Mouse (Mus musculus) midbrain, embryonic 11.5 days (tissue): ENCODE measurements around the gene Cdon. TPM values are rescaled to one million over a fixed set of nuclear protein-coding genes. Genes with fewer than 3 reads are reported as not detected.
"Not testable (repeated sequence)": the region's sequence is repeated elsewhere in the genome, so short reads cannot be mapped to it uniquely, and the experiment has no call there.

Source experiments
- ATAC-seq: fragments of 200-750 bp; cut with Nextera tagmentation; 2 replicates; pipeline ENCODE4 v1.8.0; 2017; ENCODE audit warnings: moderate TSS enrichment, moderate library complexity; ENCODE audit not compliant: low FRiP score
- DNase-seq: peaks from one replicate; pipeline ENCODE4 v3.0.0; 2015; ENCODE audit warnings: low spot score; ENCODE audit errors: missing footprints
- H3K27ac ChIP-seq: fragments of 300-500 bp; sonication (generic); 2 replicates; pipeline ENCODE4 v1.5.1; 2014; ENCODE audit warnings: low read depth, low read length
- H3K27me3 ChIP-seq: fragments of 300-500 bp; sonication (generic); 2 replicates; pipeline ENCODE4 v1.6.1; 2014; ENCODE audit warnings: mild to moderate bottlenecking, low read length, moderate library complexity, mixed read lengths; ENCODE audit not compliant: control insufficient read depth, insufficient read depth
- H3K36me3 ChIP-seq: fragments of 300-500 bp; sonication (generic); 2 replicates; pipeline ENCODE4 v1.6.1; 2014; ENCODE audit warnings: mild to moderate bottlenecking, low read length, moderate library complexity, mixed read lengths; ENCODE audit not compliant: control insufficient read depth, insufficient read depth
- H3K4me1 ChIP-seq: fragments of 300-500 bp; sonication (generic); 2 replicates; pipeline ENCODE4 v1.6.1; 2014; ENCODE audit warnings: low read length; ENCODE audit not compliant: control insufficient read depth, insufficient read depth
- H3K4me2 ChIP-seq: fragments of 300-500 bp; sonication (generic); 2 replicates; pipeline ENCODE4 v1.6.1; 2014; ENCODE audit warnings: mild to moderate bottlenecking, moderate library complexity
- H3K4me3 ChIP-seq: fragments of 300-500 bp; sonication (generic); 2 replicates; pipeline ENCODE4 v1.5.1; 2014; ENCODE audit warnings: low read depth, low read length
- H3K9ac ChIP-seq: fragments of 300-500 bp; sonication (generic); 2 replicates; pipeline ENCODE4 v1.6.1; 2014; ENCODE audit warnings: low read length
- H3K9me3 ChIP-seq: fragments of 300-500 bp; sonication (generic); 2 replicates; pipeline ENCODE4 v1.6.1; 2016; ENCODE audit warnings: low read length; ENCODE audit not compliant: control insufficient read depth
- WGBS: fragments of 180-500 bp; shearing (Covaris S2); extraction: QIAGEN DNeasy Blood & Tissue Kit; methylation state at CpG from one replicate; pipeline ENCODE4 v1.1.7; 2014; 5-methylcytosine and 5-hydroxymethylcytosine counted together
- polyA plus RNA-seq: library from polyadenylated mRNA; unstranded; fragments of >200 nt; fragmentation: Nextera tagmentation; extraction: Ambion mirVana; gene quantifications from 2 replicates; pipeline ENCODE4 v1.2.1, GENCODE M21; 2014

Cdon gene
- polyA plus RNA-seq, 1 experiment from 2014 or later: 10.1 TPM

DNA sequence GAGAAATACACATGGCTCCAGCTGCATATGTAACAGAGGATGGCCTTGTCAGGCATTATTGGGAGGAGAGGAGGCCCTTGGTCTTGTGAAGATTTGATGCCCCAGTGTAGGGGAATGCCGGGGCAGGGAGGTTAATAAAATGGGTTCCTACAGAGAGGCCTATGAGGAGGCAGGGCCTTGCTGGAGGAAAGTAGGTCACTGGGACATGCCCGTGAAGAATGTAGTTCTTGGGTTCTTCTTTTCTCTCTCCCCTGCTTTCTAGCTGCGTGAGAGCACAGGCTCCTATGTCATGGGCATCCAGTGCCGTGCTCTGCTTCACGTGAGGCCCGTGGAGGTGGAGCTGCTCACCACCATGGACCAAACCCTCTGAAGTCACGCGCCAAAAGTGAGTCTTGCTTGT, 9.5 kb downstream of the Cdon start:
- Histone ChIP-seq H3K9me3 (no peaks in the 10 kb centered on the region), H3K4me2 (no peak overlapping the region), H3K9ac (no peak overlapping the region), H3K4me3 (no peak overlapping the region), H3K4me1 (peaks cover 26% of the 10 kb centered on the region), H3K27ac (no peak overlapping the region), H3K36me3 (no peaks in the 10 kb centered on the region), H3K27me3 (0 out of 2 replicates have a peak, but pooled peaks cover 2% of the 10 kb centered on the region)
- no peak for DNase-seq
- no peak for ATAC-seq
- WGBS: 77% methylated on average over 8 of the region's 8 CpGs

DNA sequence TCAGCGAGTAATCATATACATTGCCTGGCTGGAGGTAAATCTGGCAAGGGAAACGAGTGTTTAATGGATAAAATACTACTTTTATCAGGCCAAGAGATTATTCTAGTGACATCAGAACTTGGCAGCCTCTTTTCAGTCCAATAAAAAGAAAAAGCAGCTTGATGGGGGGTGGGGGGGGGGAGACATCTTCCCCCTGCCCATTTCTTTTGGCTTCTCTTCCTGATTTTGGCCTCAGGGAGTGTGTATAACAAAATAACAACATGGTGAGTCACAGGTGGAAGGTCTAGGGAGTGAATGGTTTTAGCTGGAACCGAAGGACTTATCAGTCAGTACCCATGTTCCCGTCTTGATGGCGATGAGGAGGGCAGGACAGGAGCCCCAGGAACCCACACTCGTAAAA, 10.5 kb downstream of the Cdon start:
- ATAC-seq: no peak
- H3K9ac ChIP-seq: no peak overlapping the region
- H3K4me3 ChIP-seq: no peak overlapping the region
- H3K9me3 ChIP-seq: no peaks in the 10 kb centered on the region
- 0 out of 2 replicates have a peak, but pooled peaks cover 2% of the 10 kb centered on the region for H3K27me3 ChIP-seq
- WGBS: 78% methylated on average over 6 of the region's 6 CpGs
- no peak overlapping the region for H3K27ac ChIP-seq
- DNase-seq: no peak
- peaks cover 26% of the 10 kb centered on the region for H3K4me1 ChIP-seq
- no peaks in the 10 kb centered on the region for H3K36me3 ChIP-seq
- H3K4me2 ChIP-seq: no peak overlapping the region

DNA sequence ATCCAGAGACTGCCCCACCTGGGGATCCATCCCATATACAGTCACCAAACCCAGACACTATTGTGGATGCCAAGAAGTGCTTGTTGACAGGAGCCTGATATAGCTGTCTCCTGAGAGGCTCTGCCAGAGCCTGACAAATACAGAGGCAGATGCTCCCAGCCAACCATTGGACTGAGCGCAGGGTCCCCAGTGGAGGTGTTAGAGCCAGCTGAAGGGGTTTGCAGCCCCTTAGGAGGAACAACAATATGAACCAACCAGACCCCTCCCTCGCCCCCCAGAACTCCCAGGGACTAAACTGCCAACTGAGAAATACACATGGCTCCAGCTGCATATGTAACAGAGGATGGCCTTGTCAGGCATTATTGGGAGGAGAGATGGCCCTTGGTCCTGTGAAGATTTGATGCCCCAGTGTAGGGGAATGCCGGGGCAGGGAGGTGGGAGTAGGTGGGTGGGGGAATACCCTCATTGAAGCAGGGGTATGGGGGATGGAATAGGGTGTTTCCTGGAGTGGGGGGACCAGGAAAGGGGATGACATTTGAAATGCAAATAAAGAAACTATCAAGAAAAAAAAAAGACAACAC, 11.9 kb downstream of the Cdon start:
- not testable (repeated sequence) for H3K9ac ChIP-seq, H3K4me2 ChIP-seq, H3K27ac ChIP-seq, H3K27me3 ChIP-seq, H3K9me3 ChIP-seq, H3K36me3 ChIP-seq, H3K4me3 ChIP-seq, DNase-seq
- H3K4me1 ChIP-seq: peaks cover 24% of the 10 kb centered on the region
- peak; percentile 38; the same call in 1 of the 2 replicates for ATAC-seq
- WGBS: 45% methylated on average over 3 of the region's 3 CpGs

DNA sequence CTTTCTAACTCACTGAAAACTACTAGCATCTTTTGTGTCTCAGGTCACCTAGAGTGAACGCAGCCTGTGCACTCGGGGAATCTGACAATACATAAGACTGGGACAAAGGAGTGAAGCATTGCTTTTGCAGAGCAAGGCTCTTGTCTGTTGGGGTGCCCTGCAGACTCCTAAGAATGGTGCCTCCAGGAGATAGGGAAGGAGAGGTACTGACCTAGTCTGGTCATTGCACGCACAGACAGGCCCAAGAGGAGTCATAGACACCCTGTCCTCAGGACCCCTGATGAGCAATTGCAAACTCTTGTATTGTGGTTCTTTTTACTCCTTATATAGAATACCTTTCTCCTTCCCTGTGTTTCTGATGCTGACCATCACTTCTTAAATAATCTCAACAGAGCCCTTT, 13.4 kb downstream of the Cdon start:
- Histone ChIP-seq H3K27ac (no peak overlapping the region), H3K4me2 (no peak overlapping the region), H3K36me3 (no peaks in the 10 kb centered on the region), H3K4me3 (no peak overlapping the region), H3K4me1 (peaks cover 24% of the 10 kb centered on the region), H3K27me3 (no peaks in the 10 kb centered on the region; the same call in 1 of the 2 replicates), H3K9me3 (no peaks in the 10 kb centered on the region), H3K9ac (no peak overlapping the region)
- DNase-seq (peak; percentile 87), ATAC-seq (no peak)
- WGBS: 10% methylated on average over 3 of the region's 3 CpGs

DNA sequence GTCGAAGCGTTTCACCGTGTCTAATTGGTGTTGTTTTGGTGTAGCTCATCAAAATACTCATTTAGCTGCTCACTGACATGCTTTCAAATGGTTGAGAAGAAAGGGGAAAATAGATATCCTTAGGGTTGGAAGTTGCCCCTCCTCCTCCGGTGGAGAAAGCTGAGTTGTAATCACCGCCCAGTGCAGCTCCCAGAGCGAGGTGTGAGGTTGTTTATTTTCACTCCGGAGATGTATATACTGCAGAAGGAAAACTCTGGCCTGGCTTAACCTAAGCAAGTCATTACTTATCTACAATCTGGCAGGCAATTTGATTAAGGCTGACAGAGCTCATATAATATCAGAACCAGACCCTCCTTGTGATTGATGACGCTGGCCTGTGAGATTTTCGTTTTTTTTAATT, 14.6 kb downstream of the Cdon start:
- Histone ChIP-seq H3K9me3 (no peaks in the 10 kb centered on the region), H3K4me1 (peaks cover 24% of the 10 kb centered on the region), H3K9ac (no peak overlapping the region), H3K36me3 (no peaks in the 10 kb centered on the region), H3K4me3 (no peak overlapping the region), H3K4me2 (no peak overlapping the region), H3K27me3 (no peaks in the 10 kb centered on the region; the same call in 1 of the 2 replicates), H3K27ac (no peak overlapping the region)
- DNase-seq: no peak
- WGBS: 50% methylated on average over 9 of the region's 9 CpGs
- no peak for ATAC-seq

DNA sequence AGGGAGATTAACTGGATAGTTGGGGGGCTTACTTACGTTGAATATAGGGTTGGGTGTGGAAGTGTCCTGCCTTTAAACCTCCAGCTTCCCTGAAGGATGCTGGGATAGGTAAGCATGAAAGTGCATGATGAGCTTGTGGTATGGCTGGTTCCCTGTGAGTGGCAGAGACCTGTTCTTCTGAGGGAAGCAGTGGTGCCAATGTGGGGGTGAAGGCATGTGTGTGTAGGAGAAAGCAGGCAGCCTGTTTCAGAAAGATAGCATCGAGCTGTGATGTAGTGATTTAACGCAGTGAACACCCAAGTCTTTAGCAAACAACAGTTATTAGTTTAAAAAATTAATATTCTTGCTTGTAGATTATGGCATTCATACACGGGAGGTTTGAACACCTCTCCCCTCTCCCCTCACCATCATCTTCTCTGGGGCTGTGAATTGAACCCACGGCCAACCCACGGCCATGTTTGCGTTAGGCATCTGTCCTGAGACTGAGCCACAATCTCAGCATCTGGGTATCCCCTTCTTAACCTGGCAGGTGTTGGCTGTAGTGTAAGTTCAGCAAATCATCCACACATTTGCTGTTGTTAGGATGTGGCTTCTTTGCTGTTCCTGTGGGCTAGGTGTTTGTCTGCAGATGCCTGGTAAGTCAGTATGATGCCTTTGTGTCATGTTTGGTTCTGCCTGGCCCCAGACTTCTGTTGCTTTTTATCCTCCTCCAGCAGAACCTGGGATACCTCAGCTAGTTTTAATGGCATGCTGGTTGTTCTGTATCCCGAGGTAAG, 17.5 kb downstream of the Cdon start:
- H3K4me1 ChIP-seq: peaks cover 32% of the 10 kb centered on the region

DNA sequence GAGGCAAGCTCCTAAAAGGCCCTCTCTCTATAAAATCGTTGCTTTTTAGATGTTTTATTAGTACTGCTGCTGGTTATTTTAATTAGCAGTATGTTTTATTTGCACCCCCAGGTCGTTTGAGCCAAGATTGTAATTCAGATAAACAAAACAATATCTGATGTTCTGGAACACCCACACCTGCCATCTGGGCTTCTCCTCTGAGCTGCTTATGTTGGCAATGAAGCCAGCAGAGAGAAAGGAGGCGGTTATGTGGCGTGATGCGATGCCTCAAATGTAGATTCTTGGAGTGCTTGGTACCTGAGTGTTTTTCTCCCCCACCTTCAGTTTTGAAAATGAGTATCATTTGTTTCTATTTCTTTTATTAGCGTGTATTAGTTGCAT, 18.1 kb downstream of the Cdon start:
- WGBS: 83% methylated on average over 6 of the region's 6 CpGs
- no peak overlapping the region for H3K4me2 ChIP-seq

More for the DNA sequence above, 17.5 kb downstream of the Cdon start:
- no peaks in the 10 kb centered on the region; the same call in 1 of the 2 replicates for H3K27me3 ChIP-seq
- H3K9ac ChIP-seq: no peak overlapping the region
- no peak overlapping the region for H3K27ac ChIP-seq
- DNase-seq: no peak
- ATAC-seq: no peak
- H3K4me2 ChIP-seq: no peak overlapping the region
- no peaks in the 10 kb centered on the region for H3K36me3 ChIP-seq
- no peak overlapping the region for H3K4me3 ChIP-seq
- 87% methylated on average over 8 of the region's 8 CpGs for WGBS
- no peaks in the 10 kb centered on the region for H3K9me3 ChIP-seq

DNA sequence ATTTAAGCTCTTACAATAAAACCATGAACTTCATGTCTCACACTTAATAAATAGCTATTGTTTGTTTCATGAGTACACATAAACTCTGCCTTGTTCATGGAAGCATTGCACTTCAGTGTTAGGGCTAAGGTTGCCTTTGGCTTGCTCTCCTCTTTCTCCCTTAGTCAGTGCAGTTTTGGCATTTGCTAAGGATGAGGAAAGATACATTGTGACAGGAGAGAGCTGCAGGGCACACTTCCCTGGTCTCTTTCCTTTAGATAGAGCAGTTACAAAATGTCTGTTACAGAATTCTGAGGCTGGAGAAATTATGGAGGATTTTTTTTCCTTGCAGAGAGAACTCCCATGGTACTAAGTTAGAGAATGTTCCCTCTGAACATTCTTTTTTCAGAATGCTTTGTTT, 18.8 kb downstream of the Cdon start:
- no peaks in the 10 kb centered on the region for H3K36me3 ChIP-seq
- H3K27me3 ChIP-seq: peaks cover under 1% of the 10 kb centered on the region
- DNase-seq (no peak), ATAC-seq (no peak)
- H3K4me1 ChIP-seq: peaks cover 27% of the 10 kb centered on the region
- H3K9me3 ChIP-seq: no peaks in the 10 kb centered on the region
- H3K4me3 ChIP-seq: no peak overlapping the region
- no peak overlapping the region for H3K4me2 ChIP-seq
- H3K27ac ChIP-seq: no peak overlapping the region
- no peak overlapping the region for H3K9ac ChIP-seq

More for the DNA sequence above, 18.1 kb downstream of the Cdon start:
- H3K27ac ChIP-seq: no peak overlapping the region
- H3K9me3 ChIP-seq: no peaks in the 10 kb centered on the region
- no peaks in the 10 kb centered on the region for H3K36me3 ChIP-seq
- H3K4me3 ChIP-seq: no peak overlapping the region
- no peak overlapping the region for H3K9ac ChIP-seq
- no peak for ATAC-seq
- no peaks in the 10 kb centered on the region; the same call in 1 of the 2 replicates for H3K27me3 ChIP-seq
- H3K4me1 ChIP-seq: peaks cover 31% of the 10 kb centered on the region
- no peak for DNase-seq

DNA sequence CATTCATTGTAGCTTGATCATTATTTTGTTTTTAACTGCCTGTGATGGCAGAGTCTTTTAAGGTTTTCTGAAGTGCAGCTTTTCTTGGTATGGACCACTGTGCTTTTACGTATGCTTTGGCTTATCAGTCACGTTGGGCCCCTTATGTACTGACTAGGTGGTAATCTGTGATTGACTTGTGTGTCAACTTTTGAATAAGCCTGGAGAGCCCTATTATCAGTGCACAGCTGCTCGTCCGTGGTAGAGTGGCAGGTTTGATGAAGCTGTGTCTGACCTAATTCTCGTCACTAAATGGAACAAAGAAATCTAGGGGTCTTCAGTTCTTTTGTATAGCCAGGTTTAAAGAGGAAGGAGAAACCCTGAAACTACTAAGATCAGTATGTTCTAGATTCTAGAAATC, 21.5 kb downstream of the Cdon start:
- Histone ChIP-seq H3K4me3 (no peak overlapping the region), H3K27me3 (peaks cover 4% of the 10 kb centered on the region), H3K9ac (no peak overlapping the region), H3K4me1 (peaks cover 21% of the 10 kb centered on the region), H3K27ac (no peak overlapping the region), H3K9me3 (no peaks in the 10 kb centered on the region), H3K36me3 (no peaks in the 10 kb centered on the region), H3K4me2 (no peak overlapping the region)
- WGBS: 7% methylated on average over 5 of the region's 5 CpGs
- ATAC-seq: peak; percentile 72
- peak; percentile 90 for DNase-seq
